Mouse (Mus musculus) hindbrain, embryonic 12.5 days (tissue): Measurements from ENCODE around the gene Sh3d21. TPM values are rescaled to one million over a fixed set of nuclear protein-coding genes. Genes with fewer than 3 reads are reported as not detected.

Experiments used
- ATAC-seq: fragments of 200-750 bp; cut with Nextera tagmentation; 2 replicates; pipeline ENCODE4 v1.8.0; 2017; ENCODE audit warnings: moderate TSS enrichment; ENCODE audit not compliant: low FRiP score
- H3K27ac ChIP-seq: fragments of 300-500 bp; sonication (generic); 2 replicates; pipeline ENCODE4 v1.5.1; 2016; ENCODE audit warnings: mild to moderate bottlenecking
- H3K27me3 ChIP-seq: fragments of 300-500 bp; sonication (generic); 2 replicates; pipeline ENCODE4 v1.6.1; 2016; ENCODE audit warnings: mild to moderate bottlenecking
- H3K36me3 ChIP-seq: fragments of 300-500 bp; sonication (generic); 2 replicates; pipeline ENCODE4 v1.6.1; 2016; ENCODE audit warnings: mild to moderate bottlenecking
- H3K4me1 ChIP-seq: fragments of 300-500 bp; sonication (generic); 2 replicates; pipeline ENCODE4 v1.6.1; 2016
- H3K4me2 ChIP-seq: fragments of 300-500 bp; sonication (generic); replicated peaks from 2 replicates; pipeline ENCODE4 v1.6.1; 2016; ENCODE audit warnings: mild to moderate bottlenecking
- H3K4me3 ChIP-seq: fragments of 300-500 bp; sonication (generic); 2 replicates; pipeline ENCODE4 v1.5.1; 2016; ENCODE audit warnings: mild to moderate bottlenecking
- H3K9ac ChIP-seq: fragments of 300-500 bp; sonication (generic); 2 replicates; pipeline ENCODE4 v1.6.1; 2016; ENCODE audit warnings: mild to moderate bottlenecking, moderate library complexity
- H3K9me3 ChIP-seq: fragments of 300-500 bp; sonication (generic); replicated peaks from 2 replicates; pipeline ENCODE4 v1.6.1; 2016; ENCODE audit warnings: mild to moderate bottlenecking
- WGBS: fragments of 180-500 bp; shearing (Covaris S2); methylation state at CpG from one replicate; pipeline ENCODE4 v1.1.7; 2016; 5-methylcytosine and 5-hydroxymethylcytosine counted together
- polyA plus RNA-seq: library from polyadenylated mRNA; unstranded; fragments of >200 nt; fragmentation: Nextera tagmentation; extraction: Ambion mirVana; gene quantifications from 2 replicates; pipeline ENCODE4 v1.2.1, GENCODE M21; 2016

The Sh3d21 gene
- polyA plus RNA-seq, 1 experiment from 2014 or later = 3.7 TPM

DNA sequence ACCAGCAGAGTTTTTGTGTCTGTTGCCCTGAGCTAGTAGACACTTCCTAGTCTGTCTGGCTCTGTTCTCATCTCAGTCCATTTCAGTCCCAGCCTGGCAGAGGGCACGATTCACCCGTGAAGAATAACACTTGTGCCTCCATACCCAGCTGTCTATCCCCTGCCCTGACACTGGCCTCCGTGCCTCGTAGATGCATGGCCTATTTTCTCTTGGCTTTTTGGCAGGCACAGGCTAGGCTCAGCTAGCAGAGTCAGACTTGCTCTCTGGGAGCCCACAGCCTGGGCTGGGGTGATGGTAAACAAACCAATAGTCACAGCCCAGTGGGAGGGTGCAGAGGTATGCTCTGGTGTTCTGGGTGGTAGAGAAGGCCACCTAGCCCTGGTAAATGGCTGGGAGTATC lies 50.0 kb downstream of the Sh3d21 start:
- H3K4me1 ChIP-seq = peaks cover 46% of the 10 kb centered on the region
- no peak overlapping the region for H3K9ac ChIP-seq
- no peak overlapping the region for H3K4me3 ChIP-seq
- WGBS = 85% methylated on average over 4 of the region's 4 CpGs
- H3K36me3 ChIP-seq = 0 out of 2 replicates have a peak, but pooled peaks cover 6% of the 10 kb centered on the region
- no peaks in the 10 kb centered on the region for H3K27me3 ChIP-seq
- no peak for ATAC-seq
- H3K27ac ChIP-seq = no peak overlapping the region
- H3K4me2 ChIP-seq = no peak overlapping the region
- no peaks in the 10 kb centered on the region for H3K9me3 ChIP-seq

DNA sequence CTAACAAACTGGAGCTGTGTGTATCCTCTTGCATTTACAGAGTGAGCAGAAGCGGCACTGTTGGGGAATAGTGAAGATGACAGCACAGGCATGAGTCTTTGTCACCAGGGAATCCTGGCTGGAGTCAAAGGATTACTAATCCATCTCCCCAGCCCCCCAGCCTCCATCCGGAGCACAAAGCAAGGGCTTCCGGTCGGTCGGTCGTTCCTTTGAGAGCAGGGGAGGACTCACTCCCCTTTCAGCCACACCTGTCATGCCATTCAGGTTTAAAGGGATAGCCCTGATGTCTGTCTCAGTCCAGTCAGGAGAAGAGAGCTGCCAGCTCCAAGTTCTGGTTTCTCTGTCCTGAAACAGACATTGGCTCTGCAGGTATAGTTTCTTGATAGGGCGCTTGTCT lies 52.1 kb downstream of the Sh3d21 start:
- peak overlapping the region; percentile 9 for H3K4me2 ChIP-seq
- no peak overlapping the region for H3K4me3 ChIP-seq
- H3K36me3 ChIP-seq = no peaks in the 10 kb centered on the region
- H3K27ac ChIP-seq = peak overlapping the region; percentile 75
- peaks cover 58% of the 10 kb centered on the region for H3K4me1 ChIP-seq
- H3K9ac ChIP-seq = peak overlapping the region; percentile 33
- ATAC-seq = no peak
- no peaks in the 10 kb centered on the region for H3K9me3 ChIP-seq
- H3K27me3 ChIP-seq = no peaks in the 10 kb centered on the region
- 24% methylated on average over 7 of the region's 7 CpGs for WGBS

DNA sequence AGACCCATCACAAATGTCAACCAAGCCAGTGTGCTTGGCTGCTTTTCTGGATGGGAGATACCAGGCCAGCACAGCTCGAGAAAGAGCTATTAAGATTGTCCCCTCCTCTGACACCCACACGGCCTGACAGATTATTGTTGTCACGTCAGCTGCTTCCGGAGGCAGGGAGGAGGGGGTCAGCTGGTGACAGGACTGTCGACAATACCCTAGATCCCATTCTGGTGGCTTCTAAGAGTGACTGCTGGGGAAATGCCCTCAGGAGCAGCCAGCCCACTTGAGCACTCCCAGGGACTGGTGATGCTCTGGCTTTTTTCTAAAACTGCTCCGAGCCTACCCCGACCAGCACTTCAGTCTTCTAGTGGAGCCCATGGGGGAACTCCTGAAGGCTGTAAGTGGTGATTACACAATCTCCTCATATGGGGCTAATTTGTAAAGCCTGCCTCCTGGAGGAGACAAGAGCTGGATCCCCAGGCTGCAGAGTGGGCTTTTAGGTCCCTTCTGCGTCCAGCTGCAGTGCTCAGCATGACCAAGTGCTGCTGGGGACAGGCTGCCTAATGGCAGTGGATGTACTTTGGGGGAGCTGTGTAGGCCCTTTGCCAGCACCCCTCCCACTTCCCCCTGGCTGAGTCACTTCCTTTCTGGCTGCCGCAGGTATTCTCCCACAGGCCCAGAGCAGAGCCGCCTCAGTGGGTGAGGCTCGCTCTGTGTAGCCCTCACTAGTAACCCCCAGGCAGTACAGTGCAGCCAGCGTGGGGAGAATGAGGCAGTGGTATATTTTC lies 52.7 kb downstream of the Sh3d21 start:
- no peak overlapping the region for H3K4me3 ChIP-seq
- H3K4me2 ChIP-seq = peak overlapping the region; percentile 9
- 12% methylated on average over 12 of the region's 12 CpGs for WGBS
- H3K4me1 ChIP-seq = peaks cover 58% of the 10 kb centered on the region
- ATAC-seq = peak; percentile 58
- H3K9ac ChIP-seq = peak overlapping the region; percentile 33
- no peaks in the 10 kb centered on the region for H3K36me3 ChIP-seq
- H3K9me3 ChIP-seq = no peaks in the 10 kb centered on the region
- no peaks in the 10 kb centered on the region for H3K27me3 ChIP-seq
- peak overlapping the region; percentile 75 for H3K27ac ChIP-seq

DNA sequence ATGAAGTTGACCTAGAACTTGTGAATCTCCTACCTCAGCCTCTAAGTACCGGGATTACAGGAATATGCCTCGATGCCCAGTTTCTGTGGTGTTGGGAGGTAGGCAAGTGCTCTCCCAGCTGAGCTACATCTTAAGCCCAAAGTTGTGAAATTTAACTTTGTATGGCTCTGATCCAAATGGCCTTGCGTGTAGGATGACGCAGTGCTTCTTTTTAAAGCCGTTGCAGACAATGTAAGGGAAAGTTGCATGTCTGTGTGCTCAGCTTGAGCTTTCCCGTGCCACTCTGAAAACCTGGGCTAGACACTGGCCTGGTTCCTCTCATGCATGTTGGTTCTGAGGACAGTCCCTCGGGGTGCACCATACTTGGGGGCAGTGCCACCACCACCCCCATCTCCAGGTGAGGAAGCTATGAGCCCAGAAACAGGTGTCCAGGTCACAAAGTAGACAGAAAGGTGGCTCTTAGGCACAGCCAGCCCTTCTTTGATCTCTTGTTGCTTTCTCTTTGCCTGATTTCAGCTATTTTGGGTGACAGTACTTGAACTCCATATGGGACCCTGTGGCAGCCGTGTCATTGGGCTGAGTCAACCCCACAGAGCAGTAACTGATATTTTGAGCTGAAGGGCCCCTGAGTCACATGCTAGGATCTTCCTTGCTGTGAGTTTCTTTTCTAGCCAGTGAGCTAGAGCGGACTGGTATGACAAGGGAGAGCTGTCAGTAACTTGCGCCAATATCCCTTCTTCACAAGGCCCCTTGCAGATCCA lies 53.5 kb downstream of the Sh3d21 start:
- H3K4me3 ChIP-seq = no peak overlapping the region
- no peaks in the 10 kb centered on the region for H3K9me3 ChIP-seq
- no peak for ATAC-seq
- H3K4me1 ChIP-seq = peaks cover 61% of the 10 kb centered on the region
- 78% methylated on average over 10 of the region's 10 CpGs for WGBS
- H3K36me3 ChIP-seq = no peaks in the 10 kb centered on the region
- peak overlapping the region; percentile 75 for H3K27ac ChIP-seq
- 0 out of 2 replicates have a peak overlapping the region, but pooled peaks have one; percentile 33 for H3K9ac ChIP-seq
- no peaks in the 10 kb centered on the region for H3K27me3 ChIP-seq
- peak overlapping the region; percentile 9 for H3K4me2 ChIP-seq

DNA sequence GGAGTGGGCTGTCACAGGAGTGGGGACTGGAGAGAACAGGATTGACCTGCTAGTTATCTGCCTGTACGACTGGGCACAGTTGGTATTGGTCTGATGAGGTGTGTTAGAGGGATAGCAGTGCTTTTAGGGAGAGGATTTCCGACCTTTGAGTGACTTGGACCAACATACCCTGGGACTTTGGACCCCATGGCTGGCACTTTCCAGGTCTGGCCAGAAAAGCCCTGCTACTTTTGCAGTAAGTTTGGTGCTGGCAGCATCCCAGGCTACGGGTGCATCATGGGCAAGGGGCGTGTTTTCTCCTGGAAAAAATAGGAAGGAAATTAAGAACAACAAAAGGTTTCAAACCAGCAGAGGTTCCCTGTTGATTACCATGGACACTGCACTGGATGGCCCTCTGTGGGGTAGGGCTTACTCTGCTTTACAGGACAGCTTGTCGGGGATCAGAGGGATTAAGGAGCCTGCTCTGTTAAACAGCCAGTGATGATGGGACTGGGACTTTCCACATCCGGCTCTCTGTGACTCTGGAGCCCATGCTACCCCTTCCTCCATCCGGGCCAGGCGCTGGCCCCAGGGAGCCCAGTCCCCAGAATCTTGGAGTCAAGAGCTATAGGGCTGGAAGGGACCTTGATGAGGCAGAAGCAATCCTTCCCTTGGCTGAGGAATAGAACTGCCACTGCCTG lies 55.1 kb downstream of the Sh3d21 start:
- Histone ChIP-seq H3K36me3 (no peaks in the 10 kb centered on the region), H3K4me1 (peaks cover 63% of the 10 kb centered on the region), H3K9me3 (no peaks in the 10 kb centered on the region), H3K27me3 (no peaks in the 10 kb centered on the region), H3K27ac (no peak overlapping the region), H3K9ac (0 out of 2 replicates have a peak overlapping the region, but pooled peaks have one; percentile 13), H3K4me3 (no peak overlapping the region), H3K4me2 (no peak overlapping the region)
- 65% methylated on average over 8 of the region's 8 CpGs for WGBS
- no peak for ATAC-seq

DNA sequence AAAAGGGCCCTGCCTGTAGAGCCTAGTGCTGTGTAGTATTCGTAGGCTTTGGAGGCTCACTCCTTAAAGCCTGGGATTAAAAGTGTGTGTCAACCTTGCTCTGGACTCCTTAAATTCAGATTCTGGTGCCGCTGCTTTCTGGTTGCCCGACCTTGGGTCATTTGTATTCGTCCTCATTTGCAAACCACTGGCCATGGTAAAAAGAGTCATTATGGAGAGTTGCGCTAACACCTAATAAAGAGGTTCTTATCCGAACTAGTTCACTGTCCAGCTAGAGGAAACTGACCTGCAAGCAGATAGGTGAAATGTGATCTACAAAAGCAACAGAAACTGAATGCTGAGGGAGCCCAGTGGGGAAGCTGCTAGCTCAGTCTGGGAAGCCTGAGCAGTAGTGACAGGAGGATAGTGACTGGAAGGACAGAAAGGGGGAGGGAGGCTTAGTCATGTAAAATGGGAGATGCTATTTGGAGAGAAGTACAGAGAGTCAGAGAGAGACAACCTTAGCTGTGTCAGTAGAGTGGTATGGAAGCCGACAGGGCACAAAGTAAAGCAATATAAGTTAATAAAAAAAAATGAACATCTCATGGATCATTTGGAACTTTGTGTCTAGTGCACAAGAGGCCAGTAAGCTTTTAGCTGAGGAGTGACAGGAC lies 58.0 kb downstream of the Sh3d21 start:
- no peak overlapping the region for H3K27ac ChIP-seq
- no peaks in the 10 kb centered on the region for H3K9me3 ChIP-seq
- peak overlapping the region; percentile 94 for H3K4me3 ChIP-seq
- H3K27me3 ChIP-seq = no peaks in the 10 kb centered on the region
- WGBS = 49% methylated on average over 7 of the region's 7 CpGs
- H3K4me1 ChIP-seq = peaks cover 57% of the 10 kb centered on the region
- peak overlapping the region; percentile 97 for H3K4me2 ChIP-seq
- H3K9ac ChIP-seq = peak overlapping the region; percentile 91
- no peak for ATAC-seq
- 0 out of 2 replicates have a peak, but pooled peaks cover under 1% of the 10 kb centered on the region for H3K36me3 ChIP-seq

DNA sequence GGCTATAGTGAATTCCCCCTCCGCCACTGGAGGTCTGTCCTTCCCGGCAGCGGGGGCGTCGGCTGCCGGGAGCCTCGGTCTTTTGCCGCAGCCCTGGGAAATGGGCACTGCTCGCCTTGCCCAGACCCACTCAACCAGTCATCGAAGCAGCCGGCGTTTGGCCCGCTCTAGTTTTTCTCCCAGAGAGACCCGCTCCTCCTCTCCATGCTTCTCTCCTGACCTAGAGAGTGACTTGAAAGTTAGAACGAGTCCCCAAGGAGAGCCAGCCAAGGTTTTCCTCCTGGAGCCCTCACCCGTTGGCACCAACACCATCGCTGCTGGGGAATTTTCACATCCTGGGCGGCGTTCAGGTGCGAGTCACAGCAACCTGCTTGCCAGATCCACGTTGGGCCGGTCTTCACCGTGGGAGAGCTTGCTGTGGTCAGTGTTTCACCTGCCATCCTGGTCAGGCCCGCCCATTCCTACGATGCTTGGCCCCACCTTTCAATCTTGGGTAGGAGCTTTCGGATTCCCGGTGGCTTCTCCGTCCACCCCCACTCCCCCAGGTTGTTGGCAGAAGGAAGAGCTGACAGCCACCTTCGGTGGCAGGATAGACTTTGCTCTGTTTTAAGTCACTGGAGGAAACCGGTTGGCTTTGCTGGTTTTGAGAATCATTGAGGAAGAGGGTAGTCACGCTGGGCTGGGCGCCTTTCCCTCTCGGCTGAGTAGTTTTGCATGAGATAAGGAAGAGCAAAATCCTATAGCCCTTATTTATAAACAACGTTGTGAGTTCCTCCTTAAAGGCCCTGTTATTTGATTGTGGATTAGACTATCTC lies 58.8 kb downstream of the Sh3d21 start:
- ATAC-seq = peak; percentile 54
- WGBS = 3% methylated on average over 34 of the region's 34 CpGs

DNA sequence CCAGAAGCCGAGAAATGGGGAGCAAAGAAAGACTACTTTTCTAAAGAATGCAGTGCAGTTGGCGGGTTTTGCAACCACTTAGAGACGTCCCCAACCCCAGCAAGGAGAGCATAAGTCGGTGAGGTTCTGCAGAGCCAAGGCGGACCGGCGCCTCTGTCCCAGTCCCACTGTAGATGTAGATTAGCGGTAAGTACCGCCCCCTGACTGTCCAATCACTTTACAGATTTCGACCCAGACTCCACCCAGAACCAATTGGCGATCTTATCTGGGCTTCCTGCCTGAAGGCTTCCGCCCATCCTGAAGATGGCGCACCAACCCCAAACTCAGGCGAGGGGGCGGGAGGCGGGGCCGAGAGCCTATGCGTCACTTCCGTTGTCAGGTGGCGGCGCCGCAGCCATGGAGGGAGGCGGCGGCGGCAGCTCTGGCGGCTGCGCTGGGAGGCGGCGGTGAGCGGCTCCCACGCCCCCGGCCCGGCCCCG lies 59.7 kb downstream of the Sh3d21 start, which contains the start of gene Stk40:
Stk40 (plus strand) TSS at position 368 of the 479 bp plus-strand sequence.
- Histone ChIP-seq H3K4me3 (peak within 1 kb of the TSS; percentile 94), H3K9me3 (no peaks in the 10 kb centered on the region), H3K4me1 (peaks cover 44% of the 10 kb centered on the region), H3K27ac (peak within 1 kb of the TSS; percentile 82), H3K4me2 (peak within 1 kb of the TSS; percentile 97), H3K9ac (peak within 1 kb of the TSS; percentile 91), H3K27me3 (no peaks in the 10 kb centered on the region), H3K36me3 (peaks cover 14% of the 10 kb centered on the region)
- WGBS = under 1% methylated on average over 34 of the region's 34 CpGs
- ATAC-seq = peak; percentile 97

More for the DNA sequence above, 58.8 kb downstream of the Sh3d21 start:
- peak overlapping the region; percentile 30; the same call in 1 of the 2 replicates for H3K27ac ChIP-seq
- H3K4me3 ChIP-seq = peak overlapping the region; percentile 94
- H3K9me3 ChIP-seq = no peaks in the 10 kb centered on the region
- H3K4me2 ChIP-seq = peak overlapping the region; percentile 97
- H3K4me1 ChIP-seq = peaks cover 49% of the 10 kb centered on the region
- H3K36me3 ChIP-seq = peaks cover 7% of the 10 kb centered on the region; the same call in 1 of the 2 replicates
- H3K27me3 ChIP-seq = no peaks in the 10 kb centered on the region
- peak overlapping the region; percentile 91 for H3K9ac ChIP-seq

DNA sequence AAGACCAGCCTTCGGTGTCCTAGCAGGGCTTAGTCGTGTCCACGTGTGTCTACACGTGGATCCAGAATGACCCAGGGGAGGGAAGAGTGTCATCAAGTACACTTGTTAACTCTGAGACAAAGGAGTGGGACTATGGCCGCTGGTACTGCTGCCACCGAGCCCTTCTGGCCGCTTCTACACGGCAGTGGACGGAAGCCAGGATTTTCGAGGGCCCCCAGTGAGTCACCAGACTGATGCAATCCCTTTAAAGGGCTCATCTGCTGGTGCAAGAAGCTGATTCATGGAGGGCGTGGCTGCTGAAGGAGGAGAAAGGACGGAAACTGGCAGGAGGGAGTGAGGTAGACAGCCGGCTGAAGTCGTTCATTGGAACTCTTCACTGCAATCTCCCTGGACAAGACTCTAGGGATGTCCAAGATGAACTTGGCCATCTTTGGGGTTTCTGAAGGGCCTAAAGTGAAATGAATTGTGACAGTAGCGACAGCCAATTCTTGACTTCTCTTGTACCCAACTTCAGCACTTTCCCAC lies 60.2 kb downstream of the Sh3d21 start:
- peak overlapping the region; percentile 49 for H3K9ac ChIP-seq
- no peaks in the 10 kb centered on the region for H3K27me3 ChIP-seq
- peaks cover 14% of the 10 kb centered on the region for H3K36me3 ChIP-seq
- peak overlapping the region; percentile 94 for H3K4me3 ChIP-seq
- H3K4me1 ChIP-seq = peaks cover 40% of the 10 kb centered on the region
- H3K27ac ChIP-seq = peak overlapping the region; percentile 82
- ATAC-seq = peak; percentile 62
- WGBS = 2% methylated on average over 15 of the region's 15 CpGs
- H3K9me3 ChIP-seq = no peaks in the 10 kb centered on the region
- H3K4me2 ChIP-seq = peak overlapping the region; percentile 97

DNA sequence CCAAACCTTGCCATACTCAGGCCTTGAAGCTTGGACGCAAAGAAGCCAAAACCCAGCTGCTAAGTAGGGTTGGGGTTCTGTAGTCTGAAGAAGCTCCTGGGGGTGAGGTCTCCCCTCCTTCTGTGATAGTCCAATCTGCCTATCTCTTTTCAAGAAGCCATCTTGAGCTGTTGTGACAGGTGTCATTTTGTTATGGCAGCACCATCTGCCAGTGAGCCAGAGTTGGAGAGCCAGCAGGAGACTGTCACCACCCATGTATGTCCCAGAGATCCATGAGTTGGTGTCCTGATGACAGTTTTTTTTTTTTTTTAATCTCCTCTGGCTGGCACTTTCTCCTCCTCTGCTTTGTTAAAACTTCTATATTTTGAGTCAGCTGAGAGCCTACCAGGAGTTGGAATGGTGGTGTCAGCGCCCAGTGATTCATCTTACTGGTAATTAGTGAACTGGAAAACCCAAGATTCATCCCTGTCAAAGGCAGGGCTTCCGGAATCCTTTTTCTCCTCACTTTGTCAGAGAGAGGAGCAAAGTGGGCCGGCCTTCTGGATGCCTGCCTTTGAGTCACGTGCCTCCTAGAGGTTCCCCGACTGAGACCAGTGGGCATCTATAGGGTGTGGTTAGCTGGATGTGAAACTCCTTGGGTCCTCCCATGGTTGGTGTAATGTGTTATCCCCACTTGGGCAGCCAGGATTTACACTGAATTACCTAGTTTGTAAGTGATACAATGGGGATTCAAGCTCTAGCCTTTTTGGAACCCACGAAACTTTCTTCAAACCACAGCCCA lies 61.0 kb downstream of the Sh3d21 start:
- Histone ChIP-seq H3K9ac (no peak overlapping the region), H3K36me3 (peaks cover 14% of the 10 kb centered on the region), H3K27ac (peak overlapping the region; percentile 82), H3K27me3 (no peaks in the 10 kb centered on the region), H3K4me2 (peak overlapping the region; percentile 97), H3K9me3 (no peaks in the 10 kb centered on the region), H3K4me3 (peak overlapping the region; percentile 94; the same call in 1 of the 2 replicates), H3K4me1 (peaks cover 35% of the 10 kb centered on the region)
- ATAC-seq = no peak
- 45% methylated on average over 7 of the region's 7 CpGs for WGBS
